Mouse (Mus musculus): ENCODE measurements at regions not wholly inside any gene's neighbourhood (a gene's known extent, or its start where the extent isn't known, plus 50 kb on each side); places are given as distances from the start of the nearest gene placed in this dataset.

DNA sequence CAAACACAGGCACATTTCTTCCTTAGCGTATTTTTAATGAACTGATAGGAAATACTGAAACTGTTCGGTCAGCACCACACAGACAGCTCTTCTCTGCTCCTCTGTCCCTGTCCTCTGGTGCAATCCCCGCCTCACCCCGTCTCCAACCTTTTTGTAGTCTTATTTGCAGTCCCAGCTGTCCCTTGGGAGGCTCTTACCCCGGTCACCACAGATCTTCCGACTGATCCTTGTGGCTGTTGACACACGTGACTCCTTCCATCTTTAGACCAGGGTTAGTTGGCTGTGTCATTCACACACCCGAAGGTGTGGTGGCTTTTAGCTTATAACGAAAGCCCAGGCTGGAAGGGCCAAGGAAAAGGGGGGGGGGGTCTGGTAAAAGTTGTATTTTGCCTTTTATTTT is 56.4 kb downstream of the Cyp26a1 start:
- no peak for DNase-seq (ENCODE audit: low read depth, low spot score)

DNA sequence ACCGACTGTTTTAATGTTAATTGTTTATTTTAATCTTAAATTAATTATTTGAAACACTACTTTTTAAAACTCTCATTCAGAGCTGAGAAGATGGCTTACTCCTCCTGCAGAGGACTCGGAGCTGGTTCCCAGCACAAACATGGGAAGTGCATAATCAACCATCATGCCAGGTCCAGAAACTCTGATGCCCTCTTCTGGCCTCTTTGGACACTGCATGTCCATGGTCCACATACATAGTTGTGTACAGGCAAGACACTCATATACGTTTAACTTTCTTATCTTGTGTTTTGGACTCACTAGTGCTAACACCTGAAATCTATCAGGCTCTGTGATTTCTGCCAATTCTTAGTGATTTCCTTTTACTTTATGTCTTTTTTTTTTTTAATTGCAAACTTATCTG is 57.8 kb downstream of the Cyp26a1 start:
- peak; percentile 37 for DNase-seq (ENCODE audit: low read depth, low spot score)

DNA sequence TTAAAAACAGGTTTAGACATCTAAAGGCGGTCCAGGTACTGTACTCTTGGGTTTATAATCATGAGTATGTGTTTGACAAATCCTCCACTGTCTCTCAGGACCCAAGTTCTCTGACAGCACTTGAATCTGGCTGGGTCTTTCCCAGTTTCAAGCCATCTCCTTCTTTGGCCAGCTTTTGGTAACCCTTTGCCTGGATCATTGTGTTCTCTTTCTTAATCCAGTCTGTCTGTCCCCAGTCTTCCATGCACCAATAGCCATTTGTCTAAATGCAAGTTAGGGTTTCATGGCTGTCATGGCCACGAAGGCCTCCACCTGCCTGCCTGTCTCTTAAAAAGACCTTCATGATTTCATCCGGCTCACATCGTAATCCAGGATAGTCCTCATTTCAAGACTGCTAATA is 71.8 kb downstream of the Cyp26a1 start:
- no peak for DNase-seq (ENCODE audit: low read depth, low spot score)

DNA sequence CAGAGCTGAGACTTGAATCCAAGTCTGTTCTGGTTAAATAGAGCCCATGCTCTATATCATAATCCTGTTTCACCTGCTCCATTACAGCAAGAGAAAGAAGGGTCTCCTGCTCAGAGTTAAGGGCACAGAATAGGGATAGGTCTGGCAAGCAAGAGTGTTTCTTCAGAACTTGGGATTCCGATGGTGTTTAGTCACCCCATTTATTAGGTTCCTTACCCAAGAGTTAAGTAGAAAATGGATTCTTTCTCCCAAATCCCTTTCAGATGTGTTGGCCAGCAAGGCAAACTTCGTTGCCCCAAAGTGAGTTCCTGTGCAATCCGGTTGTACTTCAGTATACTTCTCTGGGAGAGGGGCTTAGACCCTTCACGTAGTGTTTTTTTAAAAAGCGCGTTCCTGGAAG is 74.4 kb downstream of the Cyp26a1 start:
- DNase-seq (ENCODE audit: low read depth, low spot score): peak; percentile 54

DNA sequence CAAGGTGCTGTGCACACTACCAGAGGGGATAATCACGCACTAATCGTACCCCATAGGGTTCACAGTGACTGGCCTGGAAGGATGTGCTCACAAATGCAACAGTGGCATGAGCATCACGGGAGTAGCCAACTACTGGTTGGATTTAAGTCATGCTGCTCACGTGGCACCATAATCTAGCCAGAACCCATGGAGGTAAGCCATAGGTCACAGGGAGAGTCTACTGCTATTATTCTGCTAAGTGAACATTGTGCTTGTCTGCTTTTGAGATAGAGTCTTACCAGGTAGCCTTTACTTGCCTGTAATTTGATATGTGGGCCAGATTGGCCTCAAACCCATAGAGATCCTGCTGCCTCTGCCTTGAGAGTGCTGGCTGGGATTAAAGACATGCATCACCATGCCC is 77.0 kb downstream of the Cyp26a1 start:
- no peak for DNase-seq (ENCODE audit: low read depth, low spot score)

DNA sequence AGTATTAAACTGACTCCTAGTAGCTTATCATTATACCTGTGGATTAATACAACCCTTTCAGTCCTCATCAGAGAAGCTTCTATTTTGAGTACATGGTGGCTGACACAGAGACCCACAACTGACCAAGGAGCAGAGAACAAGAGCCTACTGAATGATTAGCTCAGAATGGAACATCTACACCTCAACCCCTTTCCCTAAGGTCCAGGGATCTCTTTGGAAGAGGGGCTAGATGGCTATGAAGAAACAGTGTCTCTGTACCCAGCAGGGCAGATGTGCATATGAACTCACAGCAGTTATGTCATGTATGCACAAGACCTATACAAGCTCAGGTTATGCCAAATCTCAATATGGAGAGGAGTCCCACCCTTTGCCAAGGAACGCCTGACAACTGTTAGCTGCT is 77.4 kb downstream of the Cyp26a1 start:
- no peak for DNase-seq (ENCODE audit: low read depth, low spot score)

DNA sequence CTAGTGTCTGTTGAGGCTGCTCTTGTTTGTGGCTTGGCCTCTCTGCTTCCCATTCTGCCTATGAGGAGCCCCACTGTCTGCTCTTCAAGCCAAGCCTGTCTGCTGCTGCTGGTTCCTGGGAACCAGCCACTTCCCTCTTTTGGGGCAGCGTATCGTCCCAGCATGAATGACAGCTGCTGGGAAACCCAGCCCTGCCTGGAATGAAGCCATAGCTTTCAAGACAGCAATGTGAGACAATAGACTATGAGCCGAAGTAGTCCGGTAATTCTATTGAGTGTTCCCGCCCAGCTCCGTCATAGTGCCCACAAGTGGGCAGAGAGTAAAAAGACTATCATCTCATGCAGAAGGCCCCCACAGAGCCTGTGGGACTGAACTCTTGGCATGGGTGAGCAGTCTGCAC is 80.4 kb downstream of the Cyp26a1 start:
- no peak for DNase-seq (ENCODE audit: low read depth, low spot score)

DNA sequence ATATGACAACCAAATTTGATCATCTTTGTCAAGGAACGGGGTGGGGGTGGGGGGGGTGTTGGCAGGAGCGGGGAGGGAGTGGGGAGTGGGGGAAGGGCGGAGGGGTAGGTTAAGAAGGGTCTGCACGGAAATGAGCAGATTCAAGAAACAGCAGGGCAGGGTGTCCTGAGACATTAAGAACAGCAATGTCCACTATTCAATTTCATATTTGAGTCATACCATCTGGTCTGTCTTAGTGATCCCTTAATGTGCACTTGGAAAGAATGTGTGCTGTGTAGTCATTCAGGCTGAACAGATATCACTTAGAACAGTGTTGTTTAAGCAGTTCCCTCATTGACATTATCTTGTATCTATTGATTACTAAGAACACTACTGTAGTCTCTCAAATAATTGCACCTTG is 81.0 kb downstream of the Cyp26a1 start:
- DNase-seq (ENCODE audit: low read depth, low spot score): peak; percentile 41

DNA sequence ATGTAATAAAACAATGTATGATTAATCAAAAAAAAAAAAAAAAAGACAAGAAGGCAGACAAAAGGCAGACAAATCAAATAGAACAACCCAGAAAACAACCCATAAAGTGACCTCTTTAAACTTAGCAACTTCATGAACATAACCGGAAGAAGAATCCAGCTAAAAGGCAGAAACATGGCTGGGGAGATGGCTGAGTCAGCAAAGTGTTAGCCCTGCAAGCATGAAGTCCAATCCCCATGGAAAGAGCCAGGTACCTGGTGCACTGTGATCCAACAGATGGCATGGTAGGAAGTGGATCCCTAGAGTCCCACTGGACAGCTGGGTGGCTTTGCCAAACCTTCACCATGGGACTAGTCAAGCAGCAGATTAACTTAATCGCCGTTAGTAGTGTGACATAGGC is 90.9 kb downstream of the Cyp26a1 start:
- no peak for DNase-seq (ENCODE audit: low read depth, low spot score)

DNA sequence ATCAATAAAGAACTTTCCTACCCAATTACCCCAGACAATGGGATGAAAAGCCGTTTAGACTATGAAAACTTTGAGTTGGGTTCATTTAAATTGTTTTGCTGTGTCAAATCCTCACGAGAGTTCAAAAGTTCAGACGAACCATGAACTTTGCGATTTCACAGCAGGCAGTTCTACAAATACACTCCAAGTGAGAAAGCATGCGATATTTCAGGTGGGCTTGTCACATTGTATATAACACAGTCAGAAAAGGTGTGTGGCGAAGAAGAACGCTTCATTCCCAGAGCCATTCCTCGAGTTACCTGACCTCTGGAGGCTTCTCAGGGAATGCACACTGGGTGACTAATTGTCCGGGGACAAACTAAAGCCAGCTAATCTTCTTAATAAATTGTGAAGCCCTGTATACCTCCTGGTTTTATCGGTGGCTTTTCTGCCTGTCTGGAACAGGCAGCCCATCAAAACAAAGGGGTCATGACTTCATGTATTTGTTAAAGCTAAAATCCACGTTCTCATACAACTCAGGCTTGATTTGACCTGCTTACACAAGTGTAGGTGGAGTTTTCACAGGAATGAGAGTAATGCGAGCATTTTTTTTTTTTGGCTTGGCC is 92.1 kb downstream of the Cyp26a1 start:
- DNase-seq (ENCODE audit: low read depth, low spot score): no peak

DNA sequence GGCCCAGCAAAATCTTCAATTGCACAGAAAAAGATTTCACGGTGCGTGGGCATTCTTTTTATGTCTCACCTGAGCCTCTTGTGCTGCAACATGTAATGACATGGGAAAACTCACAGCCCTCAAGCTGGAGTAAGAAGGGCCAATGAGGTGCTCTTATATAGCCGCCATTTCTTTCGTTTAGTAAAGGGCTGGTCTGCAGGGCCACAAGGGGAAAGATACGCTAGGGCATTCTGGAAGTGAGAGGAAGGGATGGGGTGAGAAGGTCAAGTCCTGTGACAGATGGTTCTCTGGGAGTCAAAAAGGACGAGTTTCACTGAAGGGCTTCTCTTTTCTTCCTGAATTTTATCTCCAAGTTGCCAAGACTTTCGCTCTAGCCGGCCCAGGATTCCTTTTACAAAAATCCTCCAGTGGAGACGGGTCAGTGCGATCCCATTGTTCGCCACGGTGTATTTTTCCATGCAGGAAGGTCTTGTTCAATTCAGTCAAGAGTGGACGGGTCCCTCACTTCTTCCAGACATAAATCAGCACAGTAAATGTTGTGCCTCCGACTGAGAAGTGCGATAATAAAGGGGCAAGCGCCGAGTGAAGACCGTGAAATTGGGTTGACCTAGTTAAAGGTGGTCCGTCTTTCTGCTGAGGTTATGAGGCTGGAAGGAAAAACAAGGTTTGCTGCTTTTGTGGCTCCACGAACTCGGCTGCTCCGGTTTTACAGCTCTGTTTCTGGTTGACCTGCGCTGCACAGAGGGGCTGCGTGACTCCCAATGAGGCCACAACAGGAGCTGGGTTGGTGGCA is 92.9 kb downstream of the Cyp26a1 start:
- no peak for DNase-seq (ENCODE audit: low read depth, low spot score)

DNA sequence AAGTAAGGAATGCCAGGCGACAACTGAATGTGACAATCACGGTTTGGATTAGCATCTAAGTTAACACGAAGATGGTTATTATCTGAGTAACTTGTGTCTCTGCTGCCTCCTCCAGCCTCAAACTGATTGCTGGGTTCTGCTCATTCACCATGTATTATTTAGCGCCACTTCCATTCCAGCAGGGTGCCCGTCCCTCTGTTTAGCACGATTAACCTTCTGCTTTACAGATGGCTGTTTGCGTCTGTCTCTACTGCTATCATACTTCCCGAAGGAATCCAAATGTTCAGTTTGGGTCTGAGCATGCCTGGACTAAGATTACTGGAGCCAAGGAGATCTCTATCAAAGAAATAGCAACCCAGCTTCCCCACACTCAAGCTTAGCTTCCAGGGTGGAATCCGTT is 95.6 kb downstream of the Cyp26a1 start:
- DNase-seq (ENCODE audit: low read depth, low spot score): no peak

DNA sequence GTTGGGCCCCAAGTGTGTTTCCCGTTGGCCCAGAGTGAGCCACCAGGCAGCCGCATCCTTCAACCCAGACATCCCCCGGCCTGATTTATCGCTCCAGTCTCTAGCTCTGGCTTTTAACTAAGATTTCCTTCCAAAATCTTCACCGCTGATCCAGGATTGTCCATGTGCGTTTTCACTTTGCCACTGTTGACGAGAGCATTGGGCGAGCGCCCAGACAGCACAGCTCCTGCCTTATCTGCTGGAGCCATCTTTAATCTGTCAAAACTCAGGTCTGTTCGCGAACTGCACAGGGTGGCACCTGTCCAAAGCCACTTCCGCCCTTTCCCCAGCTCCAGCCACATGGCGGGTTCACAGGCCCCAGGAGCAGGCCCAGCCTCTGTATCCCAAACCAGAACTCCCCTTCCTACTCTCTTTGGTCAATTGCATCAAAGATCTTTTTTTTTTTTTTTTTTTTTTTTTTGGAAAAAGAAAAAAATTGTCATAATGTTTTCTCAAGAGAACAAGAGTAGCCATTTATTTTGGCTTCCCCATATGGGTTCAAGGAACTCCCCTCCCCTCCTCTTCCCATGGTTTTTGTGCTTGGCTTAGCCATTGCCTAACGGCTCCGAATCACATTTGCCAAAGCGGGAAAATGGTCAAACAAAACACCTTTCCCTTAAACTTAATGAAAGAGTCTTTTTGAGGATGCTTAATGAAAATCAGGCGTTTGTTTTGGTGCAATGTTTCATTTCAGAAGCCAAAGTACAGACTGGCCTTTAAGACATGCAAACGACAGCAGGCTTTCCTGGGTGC is 98.2 kb downstream of the Cyp26a1 start:
- DNase-seq (ENCODE audit: low read depth, low spot score): peak; percentile 39

DNA sequence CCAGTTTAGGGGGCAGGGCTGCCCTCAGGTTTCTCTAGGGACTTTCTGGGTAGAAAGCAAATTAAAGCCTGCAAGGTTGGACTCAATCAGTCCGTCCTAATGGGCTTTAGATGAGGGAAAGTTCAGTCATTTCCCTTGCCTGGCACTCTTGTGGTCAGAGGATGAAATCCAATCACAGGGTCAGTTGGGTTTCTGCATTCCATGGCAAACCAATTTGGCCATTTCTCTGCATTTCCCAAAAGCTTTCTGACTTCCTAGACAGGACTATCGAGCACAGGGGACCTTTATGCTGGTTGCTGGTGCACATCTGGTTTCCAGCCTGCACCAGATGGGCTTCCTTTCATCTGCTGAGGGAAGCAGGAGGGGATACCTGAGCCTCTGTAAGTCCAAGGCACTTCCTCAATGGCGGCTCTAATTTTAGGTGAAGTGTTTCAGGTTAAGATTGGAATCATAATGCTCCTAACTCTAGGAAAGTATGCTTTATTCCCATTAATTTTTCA is 102.6 kb downstream of the Cyp26a1 start:
- peak; percentile 68 for DNase-seq (ENCODE audit: low read depth, low spot score)

DNA sequence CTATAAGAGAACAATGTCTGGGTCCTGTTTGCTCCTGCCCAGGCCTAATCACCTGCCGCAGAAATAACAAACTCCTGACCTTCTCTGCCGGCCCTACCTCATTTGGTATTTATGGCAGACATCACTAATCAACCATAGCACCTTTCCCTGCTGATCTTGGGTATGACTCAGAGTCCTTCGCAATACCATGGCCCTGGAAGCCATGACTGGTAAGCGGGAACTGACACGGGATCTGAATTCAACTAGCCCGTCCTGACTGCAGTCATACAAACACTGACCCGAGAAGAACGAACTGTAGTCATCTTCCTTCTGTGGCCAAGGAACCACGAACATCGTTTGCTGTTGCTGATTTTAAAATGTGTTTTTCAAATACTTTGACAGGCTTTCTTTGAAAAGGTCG is 112.1 kb downstream of the Cyp26a1 start:
- no peak for DNase-seq (ENCODE audit: low read depth, low spot score)

DNA sequence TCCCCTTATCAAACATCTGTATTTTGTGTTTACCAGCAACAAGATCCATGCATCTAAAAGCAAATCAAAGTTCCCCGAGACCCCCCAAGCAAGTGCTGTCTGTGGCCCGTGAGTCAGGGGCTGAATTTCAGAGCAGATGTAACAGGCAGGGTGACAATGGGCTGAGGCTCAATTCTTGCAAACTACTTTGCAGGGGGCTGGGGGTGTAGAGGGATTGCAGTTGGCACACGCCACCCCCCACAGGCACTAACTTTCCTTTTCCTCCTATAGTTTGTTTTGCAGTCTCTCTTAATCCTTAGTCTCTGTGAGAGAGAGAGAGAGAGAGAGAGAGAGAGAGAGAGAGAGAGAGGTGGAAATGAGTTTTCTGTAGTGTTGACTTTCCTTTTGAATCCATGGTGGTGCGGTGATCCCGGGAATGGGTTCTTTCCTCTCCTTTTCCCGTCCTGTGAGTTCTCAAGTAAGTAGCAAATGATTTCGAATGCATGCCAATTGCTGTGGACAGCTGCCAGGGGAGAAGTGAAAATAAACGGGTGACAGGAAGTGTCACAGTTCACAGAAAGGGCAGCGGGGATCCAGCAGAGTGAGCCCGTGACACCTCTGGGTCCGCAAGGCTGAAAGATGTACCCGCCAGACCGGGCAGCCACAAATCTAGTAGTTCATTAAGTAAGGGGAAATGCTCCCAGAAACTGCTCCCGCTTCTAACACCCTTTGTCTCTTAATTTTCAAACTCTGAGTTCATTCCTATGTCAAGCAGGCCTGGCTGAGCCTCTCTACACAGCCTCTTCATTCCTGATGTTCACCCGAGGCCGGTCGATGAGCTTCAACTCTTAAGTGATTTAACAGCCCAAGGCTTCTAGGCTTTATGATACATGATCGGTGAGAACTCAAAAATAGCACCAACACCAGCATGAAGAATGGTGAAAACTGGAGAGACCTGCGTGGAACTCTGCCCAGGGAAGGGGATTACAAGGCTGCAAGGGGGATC is 116.8 kb downstream of the Cyp26a1 start:
- peak; percentile 30 for DNase-seq (ENCODE audit: low read depth, low spot score)

DNA sequence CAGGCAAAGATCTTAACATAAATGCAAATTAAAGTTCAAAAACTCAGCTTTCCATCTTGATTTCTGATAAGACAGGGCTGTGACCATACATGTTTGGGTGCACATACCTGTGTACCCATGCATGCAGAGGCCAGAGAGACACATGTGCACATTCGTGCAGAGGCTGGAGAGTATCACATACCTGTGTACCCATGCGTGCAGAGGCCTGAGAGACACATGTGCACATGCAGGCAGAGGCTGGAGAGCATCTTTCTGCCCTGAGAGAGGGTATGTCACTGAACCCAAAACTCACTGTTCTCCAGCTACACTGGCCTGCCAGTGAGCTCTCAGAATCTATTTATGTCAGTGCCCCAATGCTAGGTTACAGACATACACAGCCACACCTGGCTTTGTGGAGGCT is 118.0 kb downstream of the Cyp26a1 start:
- DNase-seq (ENCODE audit: low read depth, low spot score): no peak

DNA sequence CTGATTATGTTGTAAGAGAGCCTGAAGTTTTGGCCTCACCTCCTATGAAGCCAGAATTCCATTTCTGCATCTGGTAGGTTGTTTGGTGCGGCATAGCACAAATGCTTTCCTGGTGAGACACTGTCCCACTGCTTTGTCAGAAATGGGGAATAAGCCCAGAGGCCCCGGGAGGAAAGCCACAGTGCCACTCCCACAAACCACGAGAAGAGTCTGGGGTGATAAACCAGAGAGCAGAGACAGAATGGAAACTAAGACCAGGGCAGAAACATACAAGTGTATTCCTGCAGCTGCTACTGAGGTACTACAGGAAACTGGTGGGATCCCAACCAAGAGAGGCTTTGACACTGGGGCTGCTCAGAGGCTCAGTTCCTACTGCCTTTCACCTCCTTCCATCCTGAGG is 123.6 kb downstream of the Cyp26a1 start:
- peak; percentile 97 for DNase-seq (ENCODE audit: low read depth, low spot score)

DNA sequence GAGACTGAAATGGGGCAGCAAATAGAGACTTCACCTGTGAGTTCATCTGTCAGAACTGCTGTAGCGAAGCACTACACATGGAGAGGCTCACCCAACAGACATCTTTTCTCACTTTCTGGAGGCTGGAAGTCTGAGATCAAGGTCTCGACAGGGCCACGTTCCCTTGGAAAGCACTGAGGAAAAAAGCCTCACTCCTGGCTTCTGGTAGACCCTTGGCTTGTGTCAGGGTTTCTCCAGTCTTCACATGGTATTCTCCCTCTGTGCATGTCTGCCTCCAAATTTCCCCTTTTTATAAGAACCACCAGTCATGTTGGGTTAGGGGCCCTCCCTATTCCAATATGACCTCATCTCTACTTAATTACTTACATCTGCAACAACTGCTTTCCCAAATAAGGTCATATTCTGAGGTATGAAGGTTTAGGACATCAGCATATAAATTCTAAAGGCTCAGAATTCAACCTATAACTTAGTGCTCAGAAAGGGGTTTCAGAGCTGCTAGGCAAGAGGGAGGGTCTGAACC is 124.1 kb downstream of the Cyp26a1 start:
- peak; percentile 86 for DNase-seq (ENCODE audit: low read depth, low spot score)

DNA sequence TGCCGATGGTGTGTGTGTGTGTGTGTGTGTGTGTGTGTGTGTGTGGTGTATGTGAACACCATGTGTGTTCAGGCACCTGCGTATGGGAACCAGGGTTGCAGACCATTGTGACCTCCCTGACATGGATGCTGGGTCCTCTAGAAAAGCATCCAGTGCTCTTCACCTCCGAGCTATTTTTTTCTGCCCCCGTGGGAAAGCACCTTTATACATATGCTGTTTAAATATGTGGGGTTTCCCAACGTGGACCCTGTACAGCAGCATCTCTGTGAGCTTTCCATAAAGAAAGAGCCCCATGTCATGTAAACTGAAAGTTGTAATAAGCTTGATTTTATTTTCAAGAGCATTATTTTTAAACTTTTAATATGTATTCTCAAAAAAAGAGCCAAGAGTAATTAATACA is 126.6 kb downstream of the Cyp26a1 start:
- DNase-seq (ENCODE audit: low read depth, low spot score): no peak

DNA sequence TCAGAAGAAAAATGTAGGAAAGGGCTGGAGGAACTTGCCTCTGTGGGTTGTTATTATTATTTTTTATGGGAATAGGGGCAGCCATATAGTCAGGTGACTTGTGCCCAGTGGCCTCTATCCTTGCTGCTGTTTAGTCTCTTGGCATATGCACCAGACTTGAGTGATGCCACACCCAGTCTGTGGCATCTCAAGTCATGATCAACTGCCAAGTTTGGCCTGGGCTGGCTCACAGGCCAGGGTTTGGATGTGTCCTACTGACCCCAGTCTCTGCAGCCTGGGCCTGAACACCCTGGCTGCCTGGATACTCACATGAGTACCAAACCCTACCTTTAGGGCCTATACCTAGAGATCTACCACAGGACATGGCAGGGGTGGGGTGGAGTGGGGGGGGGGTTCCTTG is 133.8 kb downstream of the Cyp26a1 start:
- DNase-seq (ENCODE audit: low read depth, low spot score): peak; percentile 52
